Mouse (Mus musculus) erythroblast, adult 5-6 weeks (primary cell): ENCODE measurements around the gene Ptcra. TPM values are rescaled to one million over a fixed set of nuclear protein-coding genes. Genes with fewer than 3 reads are reported as not detected.

ENCODE experiments used
- ATAC-seq: replicated peaks from 2 replicates; pipeline ENCODE4 v1.8.0; 2016; ENCODE audit warnings: moderate number of reproducible peaks, mild to moderate bottlenecking, moderate TSS enrichment, inconsistent platforms; ENCODE audit not compliant: poor library complexity, low FRiP score, severe bottlenecking
- total RNA-seq, 2 experiments: library from RNA; stranded (forward) in 1 of 2; stranded (reverse) in 1 of 2; fragments of 150-400 nt in 1 of 2; fragments of 200-764, 138-1000 nt in 1 of 2; gene quantifications; 2 replicates each; pipeline versions ENCODE4 v1.2.3 to v1.2.4; 2015 to 2017; ENCODE audit warnings: low replicate concordance in 2 of 2

Ptcra gene
- total RNA-seq, 2 experiments from 2014 or later, result not detected

GRCm38 (mm10) chr17:46728904-46729318 is 34.6 kb downstream of the Ptcra start, which contains the start of gene Gnmt:
Gene Gnmt, minus strand, starts transcription at chr17:46729168.
- ATAC-seq, result no peak

GRCm38 (mm10) chr17:46728496-46728895 is 35.0 kb downstream of the Ptcra start:
- ATAC-seq, result no peak

- no peak for ATAC-seq
These were observed 35.5 kb downstream of the Ptcra start for GRCm38 (mm10) chr17:46728021-46728420.

DNA sequence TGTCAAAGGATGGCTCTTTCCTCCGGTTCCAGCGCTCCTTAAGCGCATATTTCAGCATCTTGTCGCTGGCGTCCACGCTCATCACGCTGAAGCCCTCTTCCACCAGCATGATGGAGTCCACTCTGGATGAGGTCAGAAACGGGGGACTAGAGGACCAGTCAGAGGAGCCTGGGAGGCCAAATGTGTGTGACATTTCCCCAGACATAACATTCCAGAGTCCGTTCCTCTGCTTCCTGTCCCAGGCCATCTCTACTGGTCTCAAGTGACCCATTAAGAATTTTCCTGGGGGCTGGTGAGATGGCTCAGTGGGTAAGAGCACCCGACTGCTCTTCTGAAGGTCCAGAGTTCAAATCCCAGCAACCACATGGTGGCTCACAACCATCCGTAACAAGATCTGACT is 36.2 kb downstream of the Ptcra start:
- no peak for ATAC-seq

- peak; percentile 10; the same call in 1 of the 2 replicates for ATAC-seq
These were observed 37.5 kb downstream of the Ptcra start for GRCm38 (mm10) chr17:46725731-46726645.

GRCm38 (mm10) chr17:46725273-46725672 is 38.2 kb downstream of the Ptcra start:
- ATAC-seq, result peak; percentile 45

DNA sequence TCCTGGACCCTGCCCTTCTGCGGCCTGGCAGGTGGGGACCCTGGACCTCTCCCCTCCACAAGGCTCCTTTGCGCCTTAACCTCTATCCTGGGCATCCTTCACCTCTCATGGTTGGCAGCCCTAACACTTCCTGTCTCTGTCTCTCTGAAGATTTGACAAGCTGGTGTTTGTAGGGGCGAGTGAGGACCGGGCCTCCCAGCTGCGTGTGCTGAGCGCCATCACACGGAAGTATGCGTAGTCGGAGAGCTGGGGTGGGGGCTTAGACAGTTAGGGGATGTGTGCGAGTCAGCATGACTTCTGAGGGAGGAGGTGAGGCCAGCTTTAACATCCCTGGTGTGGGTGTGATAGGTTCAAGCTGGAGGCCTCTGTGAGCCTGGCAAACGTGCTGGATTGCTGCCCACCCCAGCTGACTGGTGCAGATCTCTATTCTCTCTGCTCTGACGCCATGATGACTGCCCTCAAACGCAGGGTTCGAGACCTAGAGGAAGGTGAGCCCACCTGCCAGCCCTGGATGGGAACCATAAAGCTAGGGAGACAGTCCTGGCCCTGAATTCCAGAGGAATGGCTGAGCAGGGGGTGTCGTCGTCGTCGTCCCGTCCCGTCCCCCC is 38.9 kb downstream of the Ptcra start:
- no peak for ATAC-seq

DNA sequence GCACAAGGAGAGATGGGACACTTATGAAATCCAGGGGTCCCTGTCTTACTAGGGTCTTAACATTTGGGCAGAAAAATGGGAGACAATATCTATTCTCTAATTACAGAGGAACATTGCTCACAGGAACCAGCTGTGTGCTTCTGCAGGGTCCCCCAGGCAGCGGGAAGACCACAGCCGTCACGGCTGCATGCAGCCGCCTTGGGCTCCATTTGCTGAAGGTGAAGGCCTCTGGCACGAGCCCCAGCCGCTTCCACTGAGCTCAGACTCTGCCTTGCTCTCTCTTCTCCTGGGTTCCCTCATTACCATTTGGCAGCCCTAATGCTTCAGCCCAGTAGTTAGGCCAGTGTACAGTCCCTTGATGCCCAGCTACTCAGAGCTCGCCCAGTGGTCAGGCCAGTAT is 42.4 kb downstream of the Ptcra start:
- ATAC-seq, result no peak

DNA sequence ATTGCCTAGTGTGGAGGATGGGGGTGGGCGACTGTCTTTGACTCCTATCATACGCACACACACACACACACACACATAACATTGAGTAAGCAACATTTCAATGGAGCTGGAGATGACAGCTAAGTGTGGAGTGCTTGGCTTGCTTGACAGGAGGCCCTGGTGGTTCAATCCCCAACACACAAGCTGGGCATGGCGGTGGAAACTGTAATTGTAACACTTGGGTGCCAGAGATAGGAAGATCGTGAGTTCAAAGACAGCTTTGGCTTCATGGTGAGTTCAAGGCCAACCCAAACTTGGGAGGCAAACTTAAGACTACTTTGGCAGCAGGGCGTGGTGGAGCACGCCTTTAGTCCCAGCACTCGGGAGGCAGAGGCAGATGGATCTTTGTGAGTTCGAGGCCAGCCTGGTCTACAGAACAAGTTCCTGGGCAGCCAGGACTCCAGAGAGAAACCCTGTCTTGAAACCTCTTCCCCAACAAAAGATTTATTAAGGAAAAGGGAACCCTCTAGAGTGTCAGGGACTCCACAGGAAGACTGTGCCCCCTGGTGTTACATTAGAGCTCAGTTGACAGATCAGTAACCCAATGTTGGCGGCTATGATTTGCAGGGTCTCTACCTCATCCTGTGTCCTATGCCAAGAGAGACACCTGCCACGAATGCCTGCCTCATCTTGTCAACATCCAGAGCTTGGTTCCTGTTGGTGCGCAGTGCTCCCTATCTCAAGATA is 48.6 kb downstream of the Ptcra start:
- no peak for ATAC-seq

- ATAC-seq, result no peak
These were observed 49.7 kb downstream of the Ptcra start for GRCm38 (mm10) chr17:46713849-46714248.

DNA sequence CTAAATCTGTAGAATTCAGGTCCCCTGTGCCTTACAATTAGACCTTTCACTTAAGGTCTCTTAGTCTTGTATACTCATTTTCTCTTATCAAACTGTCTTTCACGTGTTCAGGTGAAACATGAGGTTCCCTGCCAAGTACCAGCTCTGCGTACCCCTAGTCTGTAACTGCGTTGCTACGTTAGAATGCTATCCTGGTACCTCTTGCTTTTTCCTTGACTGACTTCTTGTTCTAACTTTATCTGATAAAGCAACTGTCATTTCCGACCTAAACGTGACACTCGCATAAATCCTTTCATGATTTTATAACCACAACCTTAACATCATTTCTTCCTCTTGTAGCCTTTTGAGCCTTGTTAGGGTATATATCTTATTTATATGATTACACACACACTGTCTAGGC is 51.1 kb downstream of the Ptcra start:
- 0 out of 2 replicates have a peak, but pooled peaks have one; percentile 12 for ATAC-seq

- peak; percentile 36 for ATAC-seq
These were observed 51.8 kb downstream of the Ptcra start for GRCm38 (mm10) chr17:46711612-46712271.

- ATAC-seq, result peak; percentile 92
These were observed 52.4 kb downstream of the Ptcra start, which contains the start of gene Pex6 for GRCm38 (mm10) chr17:46710959-46711597. Gene Pex6, plus strand, starts transcription at chr17:46711463.

- ATAC-seq, result no peak
These were observed 57.0 kb downstream of the Ptcra start for GRCm38 (mm10) chr17:46706375-46707089.

Other genes with a start within 250 kb of the Ptcra start
- 1.3 TPM in 1 of 2 replicates, not detected in the other for gene Cul9, start 217.3 kb downstream of the Ptcra start, total RNA-seq (2015; ENCODE audit: low replicate concordance)
- gene Cul9, start 217.3 kb downstream of the Ptcra start, total RNA-seq (2017; ENCODE audit: low replicate concordance), result 3.3 and 4.5 TPM in 2 replicates
- 7.3 and 11.5 TPM in 2 replicates for gene Srf, start 207.5 kb downstream of the Ptcra start, total RNA-seq (2015; ENCODE audit: low replicate concordance)
- gene Srf, start 207.5 kb downstream of the Ptcra start, total RNA-seq (2017; ENCODE audit: low replicate concordance), result 6.0 and 7.8 TPM in 2 replicates
- gene Ptk7, start 134.2 kb downstream of the Ptcra start, total RNA-seq (2015; ENCODE audit: low replicate concordance), result not detected in 2 replicates
- gene Ptk7, start 134.2 kb downstream of the Ptcra start, total RNA-seq (2017; ENCODE audit: low replicate concordance), result not detected in 2 replicates
- 0.38 and 1.3 TPM in 2 replicates for gene Klc4, start 117.7 kb downstream of the Ptcra start, total RNA-seq (2015; ENCODE audit: low replicate concordance)
- gene Klc4, start 117.7 kb downstream of the Ptcra start, total RNA-seq (2017; ENCODE audit: low replicate concordance), result 7.7 and 12.0 TPM in 2 replicates
- 35.5 and 61.9 TPM in 2 replicates for gene Mrpl2, start 117.5 kb downstream of the Ptcra start, total RNA-seq (2015; ENCODE audit: low replicate concordance)
- gene Mrpl2, start 117.5 kb downstream of the Ptcra start, total RNA-seq (2017; ENCODE audit: low replicate concordance), result 19.5 and 41.6 TPM in 2 replicates
- 1.9 and 3.8 TPM in 2 replicates for gene Cul7, start 113.4 kb downstream of the Ptcra start, total RNA-seq (2015; ENCODE audit: low replicate concordance)
- 0.68 and 1.1 TPM in 2 replicates for gene Cul7, start 113.4 kb downstream of the Ptcra start, total RNA-seq (2017; ENCODE audit: low replicate concordance)
- 2.1 and 7.9 TPM in 2 replicates for gene Rrp36, start 89.4 kb downstream of the Ptcra start, total RNA-seq (2015; ENCODE audit: low replicate concordance)
- gene Rrp36, start 89.4 kb downstream of the Ptcra start, total RNA-seq (2017; ENCODE audit: low replicate concordance), result 7.7 and 11.3 TPM in 2 replicates
- 8.6 and 16.7 TPM in 2 replicates for gene Mea1, start 84.9 kb downstream of the Ptcra start, total RNA-seq (2015; ENCODE audit: low replicate concordance)
- gene Mea1, start 84.9 kb downstream of the Ptcra start, total RNA-seq (2017; ENCODE audit: low replicate concordance), result 15.1 and 24.5 TPM in 2 replicates
- gene Klhdc3, start 82.8 kb downstream of the Ptcra start, total RNA-seq (2015; ENCODE audit: low replicate concordance), result 5.9 and 16.9 TPM in 2 replicates
- 4.1 and 5.2 TPM in 2 replicates for gene Klhdc3, start 82.8 kb downstream of the Ptcra start, total RNA-seq (2017; ENCODE audit: low replicate concordance)
- 5.4 and 9.2 TPM in 2 replicates for gene Ppp2r5d, start 58.6 kb downstream of the Ptcra start, total RNA-seq (2015; ENCODE audit: low replicate concordance)
- 7.4 and 10.9 TPM in 2 replicates for gene Ppp2r5d, start 58.6 kb downstream of the Ptcra start, total RNA-seq (2017; ENCODE audit: low replicate concordance)
- gene Pex6, start 52.2 kb downstream of the Ptcra start, total RNA-seq (2015; ENCODE audit: low replicate concordance), result 1.9 and 3.8 TPM in 2 replicates
- 2.8 and 3.9 TPM in 2 replicates for gene Pex6, start 52.2 kb downstream of the Ptcra start, total RNA-seq (2017; ENCODE audit: low replicate concordance)
- gene Gnmt, start 34.5 kb downstream of the Ptcra start, total RNA-seq (2015; ENCODE audit: low replicate concordance), result not detected in 2 replicates
- gene Gnmt, start 34.5 kb downstream of the Ptcra start, total RNA-seq (2017; ENCODE audit: low replicate concordance), result not detected in 2 replicates
- gene Cnpy3, start 11.5 kb downstream of the Ptcra start, total RNA-seq (2015; ENCODE audit: low replicate concordance), result 6.9 and 8.8 TPM in 2 replicates
- gene Cnpy3, start 11.5 kb downstream of the Ptcra start, total RNA-seq (2017; ENCODE audit: low replicate concordance), result 7.7 and 18.2 TPM in 2 replicates
- gene 2310039H08Rik, start 8.9 kb upstream of the Ptcra start, total RNA-seq (2015; ENCODE audit: low replicate concordance), result 5.6 and 7.5 TPM in 2 replicates
- gene 2310039H08Rik, start 8.9 kb upstream of the Ptcra start, total RNA-seq (2017; ENCODE audit: low replicate concordance), result 0.34 TPM in 1 of 2 replicates, not detected in the other
- 21.1 and 22.7 TPM in 2 replicates for gene Rpl7l1, start 19.0 kb upstream of the Ptcra start, total RNA-seq (2015; ENCODE audit: low replicate concordance)
- 19.1 and 46.3 TPM in 2 replicates for gene Rpl7l1, start 19.0 kb upstream of the Ptcra start, total RNA-seq (2017; ENCODE audit: low replicate concordance)
- 6.5 and 7.5 TPM in 2 replicates for gene Bicral, start 94.8 kb upstream of the Ptcra start, total RNA-seq (2015; ENCODE audit: low replicate concordance)
- gene Bicral, start 94.8 kb upstream of the Ptcra start, total RNA-seq (2017; ENCODE audit: low replicate concordance), result 3.7 and 4.0 TPM in 2 replicates
- 2.3 and 8.1 TPM in 2 replicates for gene Tbcc, start 127.0 kb upstream of the Ptcra start, total RNA-seq (2015; ENCODE audit: low replicate concordance)
- 1.7 and 5.4 TPM in 2 replicates for gene Tbcc, start 127.0 kb upstream of the Ptcra start, total RNA-seq (2017; ENCODE audit: low replicate concordance)
- not detected in 2 replicates for gene Prph2, start 146.7 kb upstream of the Ptcra start, total RNA-seq (2015; ENCODE audit: low replicate concordance)
- gene Prph2, start 146.7 kb upstream of the Ptcra start, total RNA-seq (2017; ENCODE audit: low replicate concordance), result not detected in 2 replicates
- gene Ubr2, start 246.8 kb upstream of the Ptcra start, total RNA-seq (2015; ENCODE audit: low replicate concordance), result 51.5 and 58.7 TPM in 2 replicates
- 91.1 and 95.8 TPM in 2 replicates for gene Ubr2, start 246.8 kb upstream of the Ptcra start, total RNA-seq (2017; ENCODE audit: low replicate concordance)